9 mouse cellular contexts compared by ENCODE assay signal in the genomic region with DNA sequence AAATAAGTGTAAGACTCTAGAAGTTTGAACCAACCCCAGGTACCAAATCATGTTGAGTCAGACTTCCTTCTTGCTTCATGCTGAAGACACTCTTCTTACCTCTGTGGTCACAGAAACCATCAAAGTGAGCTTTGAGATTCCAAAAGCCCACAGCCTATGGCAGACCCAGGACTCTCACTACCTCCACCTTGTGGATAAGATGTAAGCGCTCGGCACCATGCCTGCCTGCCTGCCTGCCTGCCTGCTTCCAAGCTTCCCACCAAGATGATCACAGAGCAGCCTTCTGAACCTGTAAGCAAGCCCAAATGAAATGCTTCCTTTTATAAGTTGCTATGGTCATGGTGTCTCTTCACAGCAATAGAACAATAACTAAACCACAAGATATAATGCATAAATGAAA. TPM values are rescaled to one million over a fixed set of nuclear protein-coding genes. Genes with fewer than 3 reads are reported as not detected.
DNase-seq lines count a peak whose midpoint lies in the region; ATAC-seq and TF ChIP-seq lines count a peak whose summit lies in the region.
"Not testable (repeated sequence)": the region's sequence is repeated elsewhere in the genome, so short reads cannot be mapped to it uniquely, and the experiment has no call there.
"Had no signal": no experiment of that assay in that cellular context is flagged by ENCODE, and none has a peak within 500 bp of the region (broad histone marks: within the 10 kb centered on the region; RNA-seq: fewer than 3 reads in every experiment).

No protein-coding gene starts in this region.

- TF ChIP-seq CTCF in CH12.LX (conservative IDR thresholded peaks at IDR 0.05 in 1 of 2, IDR thresholded peaks at IDR 0.05 in 1 of 2; ENCODE audit: low read depth in 2 of 2, low read length in 2 of 2) = peak in 1 of 2 experiments; percentile 24; a peak in 1 of 4 replicates
- TF ChIP-seq CTCF in lung, adult 2 months (IDR thresholded peaks at IDR 0.05; ENCODE audit: insufficient read depth, low read length); thymus, adult 2 months (IDR thresholded peaks at IDR 0.05; ENCODE audit: borderline replicate concordance, control insufficient read depth, extremely low read depth, insufficient read depth, low read length, poor library complexity): not testable (repeated sequence)

- dilution Hi-C loops in CH12.LX (cut with MboI; ENCODE audit: extremely low pct_ligation_motif_present, extremely low pct_unique_long_range_greater_than_20kb, low sequenced_read_pairs) = not testable (repeated sequence)

- not testable (repeated sequence) for H3K4me3 ChIP-seq in CH12.LX (replicated peaks in 1 of 3; ENCODE audit: low read depth in 2 of 3, low read length in 2 of 3, poor library complexity in 1 of 3); hindbrain, embryonic 11.5 days (ENCODE audit: low read depth, low read length); lung, adult 2 months (replicated peaks; ENCODE audit: extremely low read depth, low read depth, low read length); thymus, adult 2 months (ENCODE audit: control insufficient read depth, insufficient read depth, low read length)

- not testable (repeated sequence) for H3K9ac ChIP-seq in CH12.LX (ENCODE audit: insufficient read depth, low read depth); hindbrain, embryonic 11.5 days (ENCODE audit: low read depth, low read length)

- DNase-seq in CH12.LX (ENCODE audit: extremely low read depth); hindbrain, embryonic 11.5 days (ENCODE audit: low spot score): not testable (repeated sequence)
- peak; percentile 67 for DNase-seq in cerebellum, adult 11-12 months
- DNase-seq in kidney, postnatal 36 days = peak; percentile 33 to 68
- DNase-seq in lung, adult 2 months = peak; percentile 44
- DNase-seq in thymus, adult 2 months = peak; percentile 48

- in situ Hi-C loops in CH12.LX (cut with MboI; ENCODE audit: low pct_ligation_motif_present, low pct_unique_long_range_greater_than_20kb, low sequenced_read_pairs) = not testable (repeated sequence)

- H3K27ac ChIP-seq in CH12.LX (ENCODE audit: insufficient read depth, low read depth); hindbrain, embryonic 11.5 days (ENCODE audit: low read depth, low read length); thymus, adult 2 months (ENCODE audit: control insufficient read depth, insufficient read depth, low read length): not testable (repeated sequence)

- peak; percentile 60; the same call in 1 of the 2 replicates for ATAC-seq in erythroid progenitor cell, adult 5-6 weeks (replicated peaks; ENCODE audit: low FRiP score, poor library complexity, severe bottlenecking)
- ATAC-seq in hindbrain, embryonic 11.5 days (ENCODE audit: low FRiP score) = 0 out of 2 replicates have a peak, but pooled peaks have one; percentile 18
- ATAC-seq in monocyte, adult 5-6 weeks (replicated peaks; ENCODE audit: insufficient number of reproducible peaks, low FRiP score, low TSS enrichment, poor library complexity, severe bottlenecking) = peak; percentile 45; the same call in 1 of the 2 replicates

- TF ChIP-seq RAD21 in CH12.LX (IDR thresholded peaks at IDR 0.05; ENCODE audit: low read depth, low read length) = not testable (repeated sequence)

- not testable (repeated sequence) for TF ChIP-seq EP300 in CH12.LX (IDR thresholded peaks at IDR 0.05; ENCODE audit: low read length)

- peaks cover 8 to 10% of the 10 kb centered on the region in 2 experiments; a peak in 3 of 4 replicates for H3K4me1 ChIP-seq in CH12.LX (ENCODE audit: control insufficient read depth in 1 of 2, insufficient read depth in 2 of 2)
- H3K4me1 ChIP-seq in hindbrain, embryonic 11.5 days (replicated peaks; ENCODE audit: control insufficient read depth, insufficient read depth, low read length); lung, adult 2 months (ENCODE audit: control insufficient read depth, insufficient read depth, low read length); thymus, adult 2 months (replicated peaks; ENCODE audit: control insufficient read depth, insufficient read depth, low read length): not testable (repeated sequence)

- not testable (repeated sequence) for H3K27me3 ChIP-seq in CH12.LX (replicated peaks); hindbrain, embryonic 11.5 days (ENCODE audit: control insufficient read depth, insufficient read depth, low read length); thymus, adult 2 months (ENCODE audit: control insufficient read depth, insufficient read depth, low read length)

- not testable (repeated sequence) for H3K4me2 ChIP-seq in CH12.LX (ENCODE audit: insufficient read depth, low read depth, poor library complexity, severe bottlenecking); hindbrain, embryonic 11.5 days (replicated peaks; ENCODE audit: low read depth, low read length)

- not testable (repeated sequence) for TF ChIP-seq POLR2A in CH12.LX (IDR thresholded peaks at IDR 0.05; ENCODE audit: low read depth, low read length); lung, adult 2 months (IDR thresholded peaks at IDR 0.05; ENCODE audit: borderline replicate concordance, extremely low read depth, low read depth, low read length); thymus, adult 2 months (IDR thresholded peaks at IDR 0.05; ENCODE audit: control insufficient read depth, extremely low read depth, insufficient read depth, low read length, poor library complexity)

- WGBS in hindbrain, embryonic 11.5 days = 36% methylated on average over 2 of the region's 2 CpGs
- 33% methylated on average over 2 of the region's 2 CpGs for WGBS in lung, adult 2 months
- WGBS in thymus, adult 2 months = 5% methylated on average over 2 of the region's 2 CpGs

- H3K79me2 ChIP-seq in CH12.LX (replicated peaks; ENCODE audit: control insufficient read depth, extremely low read depth, insufficient read depth, poor library complexity, severe bottlenecking) = not testable (repeated sequence)

- H3K9me3 ChIP-seq in CH12.LX (replicated peaks; ENCODE audit: low read length); hindbrain, embryonic 11.5 days (ENCODE audit: control insufficient read depth, low read length): not testable (repeated sequence)

- not testable (repeated sequence) for H3K36me3 ChIP-seq in CH12.LX (replicated peaks in 1 of 2; ENCODE audit: control insufficient read depth in 1 of 2, insufficient read depth in 1 of 2, low read length in 1 of 2); hindbrain, embryonic 11.5 days (ENCODE audit: control insufficient read depth, insufficient read depth, low read length); thymus, adult 2 months (ENCODE audit: control insufficient read depth, insufficient read depth, low read length)

TF ChIP-seq in CH12.LX, 34 proteins besides CTCF, POLR2A, EP300 and RAD21:
- peak; percentile 18 for TF ChIP-seq SMC3 (IDR thresholded peaks at IDR 0.05; ENCODE audit: low read depth, low read length)

RNA-seq across cellular contexts. Expression of a gene that starts 2.0 kb away (rescaled TPM):
- total RNA-seq in CH12.LX (2012; rRNA removed) = 29.6 and 34.1 TPM in 2 replicates
- total RNA-seq in CH12.LX (2014; rRNA removed) = 31.8 and 32.2 TPM in 2 replicates
- polyA plus RNA-seq in CH12.LX (2012; ENCODE audit: insufficient read length, low read depth) = 30.2 and 34.2 TPM in 2 replicates
- total RNA-seq in erythroid progenitor cell, adult 5-6 weeks (2015; ENCODE audit: low replicate concordance) = 10.9 and 19.1 TPM in 2 replicates
- total RNA-seq in erythroid progenitor cell, adult 5-6 weeks (2017; ENCODE audit: low replicate concordance) = 0.91 and 1.4 TPM in 2 replicates
- 25.4 and 30.3 TPM in 2 replicates for polyA plus RNA-seq in hindbrain, embryonic 11.5 days (2014; fragmentation: Nextera tagmentation; extraction: Ambion mirVana)
- polyA plus RNA-seq in lung, adult 2 months (2012; rRNA removed) = 12.3 and 17.7 TPM in 2 replicates
- total RNA-seq in monocyte, adult 5-6 weeks (2017) = 55.6 to 71.6 TPM (median 62.4 TPM) in 3 replicates
- 14.7 and 15.2 TPM in 2 replicates for polyA plus RNA-seq in thymus, adult 2 months (2012; rRNA removed)

RNA-seq across cellular contexts. Expression of a gene that starts 13.6 kb away (rescaled TPM):
- total RNA-seq in CH12.LX (2012; rRNA removed) (183 and 326 TPM in 2 replicates), CH12.LX (2014; rRNA removed) (488 and 522 TPM in 2 replicates)
- 207 and 300 TPM in 2 replicates for polyA plus RNA-seq in CH12.LX (2012; ENCODE audit: insufficient read length, low read depth)
- total RNA-seq in erythroid progenitor cell, adult 5-6 weeks (2015; ENCODE audit: low replicate concordance) = 3.2 and 11.3 TPM in 2 replicates
- 3.1 TPM in 1 of 2 replicates, not detected in the other for total RNA-seq in erythroid progenitor cell, adult 5-6 weeks (2017; ENCODE audit: low replicate concordance)
- not detected in 2 replicates for polyA plus RNA-seq in hindbrain, embryonic 11.5 days (2014; fragmentation: Nextera tagmentation; extraction: Ambion mirVana)
- polyA plus RNA-seq in lung, adult 2 months (2012; rRNA removed) = 3.9 and 6.8 TPM in 2 replicates
- 257 to 385 TPM (median 377 TPM) in 3 replicates for total RNA-seq in monocyte, adult 5-6 weeks (2017)
- polyA plus RNA-seq in thymus, adult 2 months (2012; rRNA removed) = 8.5 and 13.2 TPM in 2 replicates
- polyA plus RNA-seq: testis, adult 2 months had no signal

Comparison
In these comparisons a context has a peak if more than half of its experiments do, and no peak if none do; other contexts are left out.
1. RNA of a gene that starts 13.6 kb away (polyA plus RNA-seq): 207 to 300 TPM in CH12.LX; 8.5 to 13.2 TPM in thymus, adult 2 months, 3.9 to 6.8 TPM in lung, adult 2 months and not detected in hindbrain, embryonic 11.5 days; every median in the first group is over 10 times any median in the second.
2. Peak in every context shown above with its lines, with median percentiles within 50 percentile points of each other: ATAC-seq.